Mouse (Mus musculus) heart, adult 2 months (tissue): ENCODE measurements around the gene Gm44805.

ENCODE experiments used
- CTCF ChIP-seq: fragments of 200-600 bp; IDR thresholded peaks from 2 replicates; pipeline ENCODE4 v1.8.1; 2022; ENCODE audit warnings: antibody characterized with exemption, mild to moderate bottlenecking, moderate library complexity
- EP300 ChIP-seq: fragments of 200-500 bp; IDR thresholded peaks from 2 replicates; pipeline ENCODE4 v1.6.1; 2011; ENCODE audit warnings: low read depth, low read length, control low read depth; ENCODE audit not compliant: insufficient read depth
- POLR2A ChIP-seq: fragments of 200-500 bp; IDR thresholded peaks from 2 replicates; pipeline ENCODE4 v1.6.1; 2011; ENCODE audit warnings: mild to moderate bottlenecking, low read depth, low read length, control low read depth; ENCODE audit not compliant: insufficient read depth

DNA sequence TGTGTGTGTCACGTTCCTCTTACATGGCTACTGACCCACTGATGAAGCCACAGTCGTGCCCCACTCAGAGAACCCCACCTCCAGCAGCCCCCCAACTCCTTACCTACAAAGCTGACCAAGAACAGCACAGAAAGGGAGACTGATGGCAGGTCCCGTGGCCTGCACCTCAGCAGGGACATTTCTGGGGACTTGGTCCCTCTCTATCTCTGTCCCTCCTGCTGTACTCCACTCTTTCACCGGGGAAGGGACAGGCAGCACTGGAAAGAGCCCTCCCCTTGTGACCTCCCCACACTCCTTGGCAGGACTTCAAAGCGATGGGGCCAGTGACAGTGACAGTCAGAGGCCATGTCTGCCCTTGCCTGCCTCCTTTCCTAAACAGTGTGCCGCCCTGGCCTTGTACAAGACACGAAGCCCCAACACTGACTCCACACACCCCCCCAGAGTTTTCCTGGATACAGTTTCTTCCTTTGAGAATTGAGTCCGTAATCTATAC, at the start of gene Gm44805, which contains the start of gene Apoc4:
- TF ChIP-seq CTCF: no peak
- TF ChIP-seq EP300: no peak
- no peak for TF ChIP-seq POLR2A
